Mouse (Mus musculus): ENCODE results near the gene Kbtbd4. TPM values are rescaled to one million over a fixed set of nuclear protein-coding genes. Genes with fewer than 3 reads are reported as not detected.

The Kbtbd4 gene
- total RNA-seq, 2 experiments from 2014 or later: 14.9 to 20.1 TPM

GRCm38 (mm10) chr2:90958856-90959255 lies 54.3 kb downstream of the Kbtbd4 start:
- no peak for DNase-seq

- no peak for DNase-seq
Measured at GRCm38 (mm10) chr2:90960012-90960411, 55.5 kb downstream of the Kbtbd4 start.

Other genes with a start within 250 kb of the Kbtbd4 start
- gene Nup160, start 227.5 kb upstream of the Kbtbd4 start, total RNA-seq (2021): 10 to 100 TPM; 11.7 to 14.9 TPM
- 10 to 100 TPM; 21.1 to 42.1 TPM for gene Fnbp4, start 159.4 kb upstream of the Kbtbd4 start, total RNA-seq (2021)
- under 1 TPM; 0.43 to 0.85 TPM for gene Agbl2, start 122.0 kb upstream of the Kbtbd4 start, total RNA-seq (2021)
- gene Mtch2, start 57.6 kb upstream of the Kbtbd4 start, total RNA-seq (2021): 100 to 1,000 TPM; 153 to 155 TPM
- gene C1qtnf4, start 18.9 kb upstream of the Kbtbd4 start, total RNA-seq (2021): 1 to 10 TPM; 7.1 to 8.5 TPM
- 100 to 1,000 TPM; 406 to 473 TPM for gene Ndufs3, start 87 bp downstream of the Kbtbd4 start, total RNA-seq (2021)
- gene Celf1, start 35.6 kb downstream of the Kbtbd4 start, total RNA-seq (2021): 10 to 100 TPM; 54.1 to 61.9 TPM
- 10 to 100 TPM; 32.5 to 32.8 TPM for gene Rapsn, start 130.9 kb downstream of the Kbtbd4 start, total RNA-seq (2021)
- gene Psmc3, start 149.3 kb downstream of the Kbtbd4 start, total RNA-seq (2021): 100 to 1,000 TPM; 336 to 337 TPM
- 10 to 100 TPM; 27.8 to 40.8 TPM for gene Slc39a13, start 165.7 kb downstream of the Kbtbd4 start, total RNA-seq (2021)
- 1 to 10 TPM; 3.2 to 6.4 TPM for gene Spi1, start 177.7 kb downstream of the Kbtbd4 start, total RNA-seq (2021)
- under 1 TPM; 0.12 to 0.20 TPM for gene Mybpc3, start 213.4 kb downstream of the Kbtbd4 start, total RNA-seq (2021)

All from gastrocnemius, postnatal 10 days (tissue).